Comparison of ENCODE assay signal across 10 mouse cellular contexts in genomic region chr4:62625451-62626061, GRCm38 (mm10).
A peak's percentile ranks its signal among the peaks of the same experiment; 100 is the strongest.
DNase-seq lines count a peak whose midpoint lies in the region; ATAC-seq lines count a peak whose summit lies in the region.
"Had no signal": no experiment of that assay in that cellular context is flagged by ENCODE, and none has a peak within 500 bp of the region (broad histone marks: within the 10 kb centered on the region; RNA-seq: fewer than 3 reads in every experiment).

No protein-coding gene starts in this region.

- H3K27ac ChIP-seq in heart, embryonic 16.5 days (ENCODE audit: low read length), result peak overlapping the region; percentile 62
- peak overlapping the region; percentile 89 for H3K27ac ChIP-seq in embryonic facial prominence, embryonic 10.5 days (replicated peaks)
- peak overlapping the region; percentile 35 for H3K27ac ChIP-seq in forebrain, embryonic 14.5 days (ENCODE audit: low read depth, low read length)
- peak overlapping the region; percentile 77 for H3K27ac ChIP-seq in midbrain, embryonic 12.5 days (replicated peaks)
- H3K27ac ChIP-seq: liver, embryonic 14.5 days had no signal

- no peaks in the 10 kb centered on the region for H3K9me3 ChIP-seq in heart, embryonic 16.5 days (replicated peaks; ENCODE audit: control insufficient read depth, low read length)
- no peaks in the 10 kb centered on the region for H3K9me3 ChIP-seq in embryonic facial prominence, embryonic 10.5 days
- no peaks in the 10 kb centered on the region for H3K9me3 ChIP-seq in forebrain, embryonic 14.5 days (replicated peaks; ENCODE audit: control insufficient read depth, low read length)
- H3K9me3 ChIP-seq in midbrain, embryonic 12.5 days, result no peaks in the 10 kb centered on the region

- no peak overlapping the region for H3K4me3 ChIP-seq in heart, embryonic 16.5 days (ENCODE audit: low read length)
- H3K4me3 ChIP-seq in embryonic facial prominence, embryonic 10.5 days, result peak overlapping the region; percentile 16; the same call in 1 of the 2 replicates
- no peak overlapping the region for H3K4me3 ChIP-seq in forebrain, embryonic 14.5 days (ENCODE audit: low read depth, low read length)
- no peak overlapping the region for H3K4me3 ChIP-seq in midbrain, embryonic 12.5 days

- H3K9ac ChIP-seq in heart, embryonic 16.5 days (ENCODE audit: low read length), result no peak overlapping the region
- H3K9ac ChIP-seq in forebrain, embryonic 14.5 days (ENCODE audit: low read length), result peak overlapping the region; percentile 2; the same call in 1 of the 2 replicates
- no peak overlapping the region for H3K9ac ChIP-seq in midbrain, embryonic 12.5 days (replicated peaks)
- H3K9ac ChIP-seq: liver, embryonic 14.5 days had no signal

- H3K36me3 ChIP-seq in heart, embryonic 16.5 days (ENCODE audit: control insufficient read depth, insufficient read depth), result no peaks in the 10 kb centered on the region; the same call in 1 of the 2 replicates
- peaks cover 3% of the 10 kb centered on the region; the same call in 1 of the 2 replicates for H3K36me3 ChIP-seq in embryonic facial prominence, embryonic 10.5 days (replicated peaks)
- peaks cover 6% of the 10 kb centered on the region; the same call in 1 of the 2 replicates for H3K36me3 ChIP-seq in forebrain, embryonic 14.5 days (ENCODE audit: control insufficient read depth, insufficient read depth, low read length)
- peaks cover 12% of the 10 kb centered on the region; the same call in 1 of the 2 replicates for H3K36me3 ChIP-seq in midbrain, embryonic 12.5 days

- DNase-seq in heart, adult 9 months (ENCODE audit: low spot score in 2 of 2), result no peak
- DNase-seq in embryonic facial prominence, embryonic 10.5 days (ENCODE audit: low spot score), result peak; percentile 50
- no peak for DNase-seq in forebrain, embryonic 14.5 days (ENCODE audit: low spot score)
- no peak for DNase-seq in adrenal gland, adult 2 months
- no peak for DNase-seq in testis, postnatal 14 days (ENCODE audit: low spot score)
- DNase-seq in urinary bladder, adult 2 months (ENCODE audit: low spot score), result no peak
- DNase-seq: right cerebral cortex, adult 18-20 months had no signal

- WGBS in heart, embryonic 16.5 days, result 78% methylated on average over 19 of the region's 19 CpGs
- 57% methylated on average over 19 of the region's 19 CpGs for WGBS in embryonic facial prominence, embryonic 10.5 days
- WGBS in forebrain, embryonic 14.5 days, result 89% methylated on average over 19 of the region's 19 CpGs
- WGBS in midbrain, embryonic 12.5 days, result 76% methylated on average over 19 of the region's 19 CpGs

- ATAC-seq in heart, embryonic 16.5 days (replicated peaks; ENCODE audit: extremely low read depth, insufficient read depth, low FRiP score), result no peak
- no peak for ATAC-seq in forebrain, embryonic 14.5 days
- peak; percentile 39; the same call in 1 of the 2 replicates for ATAC-seq in midbrain, embryonic 12.5 days (ENCODE audit: low FRiP score, low read depth)

- no peak overlapping the region for H3K4me2 ChIP-seq in heart, embryonic 16.5 days (ENCODE audit: low read depth, low read length)
- H3K4me2 ChIP-seq in forebrain, embryonic 14.5 days (ENCODE audit: low read length), result no peak overlapping the region
- H3K4me2 ChIP-seq in midbrain, embryonic 12.5 days (replicated peaks), result no peak overlapping the region

- H3K4me1 ChIP-seq in heart, embryonic 16.5 days (ENCODE audit: control insufficient read depth, insufficient read depth, low read length), result peaks cover 31% of the 10 kb centered on the region
- H3K4me1 ChIP-seq in embryonic facial prominence, embryonic 10.5 days, result peaks cover 94% of the 10 kb centered on the region
- H3K4me1 ChIP-seq in forebrain, embryonic 14.5 days (ENCODE audit: control insufficient read depth, insufficient read depth, low read length), result peaks cover 10% of the 10 kb centered on the region; the same call in 1 of the 2 replicates
- peaks cover 32% of the 10 kb centered on the region for H3K4me1 ChIP-seq in midbrain, embryonic 12.5 days

- peaks cover 10% of the 10 kb centered on the region for H3K27me3 ChIP-seq in heart, embryonic 16.5 days (ENCODE audit: control insufficient read depth, insufficient read depth, low read length)
- no peaks in the 10 kb centered on the region for H3K27me3 ChIP-seq in embryonic facial prominence, embryonic 10.5 days (replicated peaks; ENCODE audit: low read depth, poor library complexity, severe bottlenecking)
- no peaks in the 10 kb centered on the region for H3K27me3 ChIP-seq in forebrain, embryonic 14.5 days (replicated peaks; ENCODE audit: control insufficient read depth, insufficient read depth, low read length)
- no peaks in the 10 kb centered on the region for H3K27me3 ChIP-seq in midbrain, embryonic 12.5 days

Comparison
In these comparisons a context has a peak if more than half of its experiments do, and no peak if none do; other contexts are left out.
1. H3K27ac ChIP-seq: peak in every context shown above with its lines; median percentile 89 in embryonic facial prominence, embryonic 10.5 days; 77 in midbrain, embryonic 12.5 days; 62 in heart, embryonic 16.5 days; 35 in forebrain, embryonic 14.5 days.